Mouse (Mus musculus) frontal cortex, postnatal 36 days (tissue): ENCODE results near the gene Ttc3.

ENCODE experiments used
- DNase-seq, 2 experiments: peaks; one replicate each; pipeline ENCODE4 v3.0.0; 2022; ENCODE audit warnings: low spot score in 2 of 2

Gene Ttc3

DNA sequence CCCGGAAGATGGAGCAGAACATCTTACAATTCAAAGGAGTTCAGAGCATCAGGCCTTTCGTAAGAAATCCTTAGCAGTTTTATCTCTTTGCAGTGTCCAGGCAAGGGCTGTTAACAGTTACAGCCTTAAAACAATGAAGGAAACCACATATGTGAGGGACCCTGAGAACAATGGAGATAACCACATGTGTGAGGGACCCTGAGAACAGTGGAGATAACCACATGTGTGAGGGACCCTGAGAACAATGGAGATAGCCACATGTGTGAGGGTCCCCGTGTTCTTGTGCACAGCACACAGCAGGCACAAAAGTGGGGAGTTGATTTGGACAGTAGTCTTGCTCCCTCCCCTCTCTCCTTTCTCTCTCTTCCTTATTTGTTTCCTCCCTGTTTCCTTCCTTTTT is 12.3 kb upstream of the Ttc3 start:
- DNase-seq: no peak

DNA sequence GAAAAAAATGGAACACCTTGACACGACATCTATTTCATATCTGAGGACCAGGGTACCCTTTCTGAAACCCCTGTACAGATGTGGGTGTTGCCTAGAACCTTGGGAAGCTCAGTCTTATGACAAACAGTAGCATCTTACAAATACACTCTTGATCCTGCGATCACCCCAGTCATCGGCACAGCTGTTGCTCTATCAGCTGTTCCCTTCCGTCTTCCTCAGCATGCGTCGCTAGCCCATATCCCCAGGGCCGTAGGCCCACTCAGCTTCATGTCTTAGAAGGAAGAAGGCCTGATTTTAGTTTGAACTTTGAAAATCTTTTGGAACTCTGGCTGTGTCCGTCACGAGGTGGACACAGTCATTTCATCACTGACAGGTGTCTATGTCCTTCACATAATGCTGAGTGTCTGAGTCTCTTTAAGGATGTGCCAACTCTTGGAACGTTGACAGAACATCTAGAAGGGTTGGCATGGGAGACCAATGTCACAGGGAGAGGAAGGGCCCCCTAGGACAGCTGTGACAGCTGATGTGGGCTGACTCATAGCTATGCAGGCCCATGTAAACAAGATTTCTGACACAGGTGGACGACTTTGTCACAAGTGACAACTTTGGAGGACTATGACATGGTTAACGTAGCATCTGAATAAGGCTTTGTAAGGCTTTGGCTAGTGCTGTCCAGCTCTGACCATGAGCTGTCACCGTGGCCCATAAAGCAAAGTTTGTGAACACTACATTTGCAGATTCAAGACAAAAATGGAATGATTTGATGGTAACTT is 9.7 kb upstream of the Ttc3 start:
- DNase-seq: no peak

DNA sequence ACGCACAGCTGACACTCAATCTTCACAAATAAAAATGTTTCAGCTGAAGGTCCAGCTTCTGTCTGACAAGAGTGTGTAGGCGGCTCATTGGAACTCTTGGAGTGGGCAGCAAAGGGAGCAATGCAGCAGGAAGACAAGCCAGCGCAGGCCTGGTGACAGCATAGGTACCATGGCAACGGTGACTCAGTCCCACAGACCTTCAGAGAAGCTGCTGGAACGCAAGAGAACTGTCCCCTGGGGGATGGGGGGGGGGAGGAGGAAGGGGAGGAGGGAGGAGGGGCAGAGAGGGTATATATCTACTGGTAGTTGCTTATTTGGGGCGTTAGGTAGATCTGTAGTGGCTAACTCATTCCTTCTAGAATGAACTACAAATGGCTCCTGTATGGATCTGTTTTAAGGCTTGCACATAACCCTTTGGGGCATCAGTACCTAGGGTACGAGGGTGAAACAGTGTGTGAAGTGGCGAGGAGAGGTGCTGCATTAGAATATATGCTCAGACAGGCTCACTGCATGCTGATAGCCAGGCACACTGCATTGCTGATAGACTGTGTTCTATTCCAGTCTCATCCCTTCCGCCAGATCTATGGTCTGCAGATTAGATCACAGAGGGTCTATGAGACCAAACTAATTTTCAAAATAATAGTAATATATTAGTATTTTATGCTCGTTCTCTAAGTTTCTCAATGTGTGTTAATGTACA is 8.1 kb upstream of the Ttc3 start:
- DNase-seq: peak; percentile 82 to 89

DNA sequence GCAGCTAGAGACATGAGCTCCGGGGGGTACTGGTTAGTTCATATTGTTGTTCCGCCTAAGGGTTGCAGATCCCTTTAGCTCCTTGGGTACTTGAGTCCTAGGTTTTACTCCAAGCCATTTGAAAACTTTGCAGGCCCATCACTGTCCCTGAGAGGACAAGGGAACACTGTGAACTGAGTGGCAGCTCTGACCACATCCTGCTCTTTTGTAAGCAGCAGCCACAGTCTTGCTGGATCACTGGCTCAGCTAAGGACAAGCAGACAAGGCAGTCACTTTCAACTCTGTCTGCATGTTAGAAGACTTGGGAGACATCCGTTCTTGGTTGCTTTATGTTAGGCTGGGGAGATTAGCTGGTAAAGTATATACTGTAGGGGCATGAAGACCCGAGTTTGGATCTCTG is 6.6 kb upstream of the Ttc3 start:
- no peak for DNase-seq

DNA sequence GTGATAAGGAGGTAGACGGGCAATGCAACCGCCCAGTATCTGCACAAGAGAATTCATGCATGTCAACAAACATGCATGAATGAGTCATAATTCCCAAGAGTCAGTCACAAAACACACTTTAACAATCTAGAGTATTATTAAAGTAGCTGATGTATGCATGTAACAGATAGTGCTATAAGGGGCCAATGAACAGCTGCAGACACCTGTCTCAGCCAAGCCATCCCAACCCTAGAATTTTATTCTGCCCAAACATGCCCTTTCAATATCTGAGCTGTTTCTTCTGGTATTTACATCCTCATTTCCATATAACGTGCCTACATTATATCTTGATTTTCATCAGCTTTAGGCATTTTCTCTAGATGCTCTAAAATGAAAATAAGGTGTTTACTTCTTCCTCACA is 5.0 kb upstream of the Ttc3 start:
- no peak for DNase-seq

DNA sequence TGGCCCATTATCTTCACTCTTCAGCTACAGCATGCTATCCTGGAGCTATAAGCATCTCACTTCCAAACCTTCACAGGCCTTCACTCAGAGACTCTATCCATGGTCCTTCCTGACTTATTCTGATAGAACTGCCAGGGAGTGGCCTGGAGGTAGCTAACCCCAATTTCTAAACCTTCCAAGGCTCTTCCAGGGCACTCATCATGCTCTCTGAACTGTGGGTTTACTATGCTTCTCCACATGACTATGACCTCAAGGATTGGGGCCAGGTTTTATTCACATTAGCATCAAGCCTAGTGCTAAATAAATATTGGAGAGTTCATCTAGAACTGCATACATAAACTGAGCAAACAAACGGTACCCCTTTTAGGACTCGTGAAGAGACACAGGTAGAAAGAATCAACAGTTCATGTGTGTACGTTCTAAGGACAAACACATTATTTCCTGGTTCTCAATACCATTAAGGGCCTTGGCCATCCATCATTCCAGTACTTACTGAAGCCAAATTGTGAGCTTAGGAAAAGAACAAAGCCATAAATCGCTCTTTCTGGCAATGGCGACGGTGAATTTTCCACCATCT is 734 bp upstream of the Ttc3 start:
- no peak for DNase-seq

DNA sequence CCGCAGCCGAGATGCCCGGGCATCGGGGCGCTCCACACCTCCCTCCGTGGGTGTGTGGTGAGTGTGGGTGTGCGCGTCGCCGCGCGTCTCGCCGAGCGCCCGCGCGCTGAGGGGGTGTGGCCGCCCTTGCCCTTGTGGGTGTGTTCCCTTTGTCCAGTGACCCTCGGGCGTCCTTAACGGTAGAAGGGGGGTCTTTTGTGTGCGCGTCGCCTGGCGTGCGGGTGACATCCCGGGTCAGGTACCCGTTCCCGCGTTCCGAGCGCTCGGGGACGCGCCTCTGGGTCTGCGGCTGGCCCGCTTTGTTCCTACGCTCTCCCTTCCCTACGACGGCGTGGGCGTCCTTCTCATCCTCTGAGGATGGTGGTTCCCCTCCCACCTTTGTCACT is 490 bp downstream of the Ttc3 start:
- peak in 1 of 2 experiments; percentile 67 for DNase-seq

DNA sequence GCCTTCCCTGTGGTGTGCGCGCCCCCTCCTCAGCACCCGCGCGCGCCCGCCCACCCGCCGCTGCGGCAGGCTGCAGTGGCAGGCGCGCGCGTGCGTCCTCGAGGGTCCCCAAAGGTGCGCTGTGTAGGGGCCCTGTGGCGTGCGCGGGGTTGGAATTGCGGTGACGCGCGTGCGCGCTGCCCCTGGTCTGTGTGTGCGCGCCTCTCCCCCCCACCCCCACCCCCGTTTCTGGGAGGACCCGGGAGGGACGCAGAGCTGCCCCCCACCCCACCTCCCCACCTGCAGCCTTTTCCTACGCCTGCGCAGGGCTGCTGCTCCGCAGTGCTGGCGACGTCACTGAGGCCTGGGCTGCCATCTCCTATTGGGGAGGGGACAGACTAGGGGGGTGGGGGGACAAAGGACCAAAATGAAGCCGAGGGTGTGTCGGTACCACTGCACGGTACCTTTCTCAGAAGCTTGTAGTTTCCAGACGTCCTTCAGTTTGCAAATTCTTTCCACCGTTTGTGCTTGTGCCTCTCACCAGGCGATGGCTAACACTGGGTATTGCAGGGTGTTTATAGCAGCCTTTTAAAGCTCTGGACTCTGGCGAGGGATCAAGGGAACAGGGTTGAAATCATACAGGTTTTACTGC is 998 bp downstream of the Ttc3 start, which contains the start of gene Pigp:
TSS of gene Pigp (minus strand) at position 542 of the 631 bp plus-strand sequence.
- peak; percentile 46 to 53 for DNase-seq

DNA sequence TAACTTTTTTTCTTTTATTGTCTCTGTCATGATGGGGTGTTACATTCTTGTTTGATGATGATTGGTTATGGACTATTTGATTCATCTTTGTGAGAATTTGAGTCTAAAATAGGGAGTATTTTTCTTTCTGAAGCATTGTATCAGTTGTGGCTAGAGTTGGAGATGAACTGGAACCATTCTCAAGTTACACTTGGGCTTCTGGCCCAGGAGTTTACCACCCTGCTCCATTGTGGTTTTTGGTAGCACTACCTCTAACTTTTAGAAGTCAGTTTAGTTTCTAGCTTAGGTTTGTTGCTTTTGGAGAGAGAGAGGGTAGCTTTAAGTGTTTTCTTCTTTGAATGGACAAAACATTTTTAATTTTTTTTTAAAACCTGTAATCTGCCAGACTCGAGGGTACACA is 9.0 kb downstream of the Ttc3 start:
- no peak for DNase-seq

DNA sequence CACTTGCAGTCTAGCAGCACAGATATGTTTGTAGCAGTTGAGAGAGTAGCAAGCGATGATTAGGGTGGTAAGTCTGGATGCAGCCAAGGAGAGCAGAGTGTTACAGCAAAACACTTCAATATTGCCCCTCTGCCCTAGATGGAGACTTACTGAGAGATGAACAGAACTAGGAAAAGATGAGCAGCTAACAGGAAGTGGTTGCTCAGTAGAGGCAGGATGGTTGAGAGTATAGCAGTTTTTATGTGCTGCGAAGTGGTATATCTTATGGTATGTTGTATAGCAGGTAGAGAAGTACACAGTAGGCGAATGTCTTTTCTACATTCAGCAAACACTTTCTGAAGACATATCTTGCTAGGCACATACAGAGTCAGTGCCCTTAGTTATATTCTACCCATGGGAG is 12.9 kb downstream of the Ttc3 start:
- no peak for DNase-seq

DNA sequence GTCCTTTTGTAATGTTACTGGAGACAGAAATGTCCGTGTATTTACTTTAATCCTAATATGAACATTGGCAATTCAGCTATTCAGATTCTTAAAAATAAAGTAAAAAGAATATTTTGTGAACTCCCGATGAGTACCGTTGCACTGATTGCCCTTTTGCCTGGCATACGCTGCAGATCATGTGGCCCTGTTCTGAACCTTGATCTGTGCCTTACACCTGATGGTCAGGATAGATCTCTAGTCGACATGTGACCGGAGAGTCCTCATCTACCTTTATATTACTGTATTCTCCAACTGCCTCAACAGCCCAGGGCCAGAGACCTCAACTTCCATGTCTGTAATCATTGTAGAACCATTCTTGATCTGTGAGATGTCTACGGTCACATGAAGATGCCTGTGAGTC is 17.3 kb downstream of the Ttc3 start:
- no peak for DNase-seq

DNA sequence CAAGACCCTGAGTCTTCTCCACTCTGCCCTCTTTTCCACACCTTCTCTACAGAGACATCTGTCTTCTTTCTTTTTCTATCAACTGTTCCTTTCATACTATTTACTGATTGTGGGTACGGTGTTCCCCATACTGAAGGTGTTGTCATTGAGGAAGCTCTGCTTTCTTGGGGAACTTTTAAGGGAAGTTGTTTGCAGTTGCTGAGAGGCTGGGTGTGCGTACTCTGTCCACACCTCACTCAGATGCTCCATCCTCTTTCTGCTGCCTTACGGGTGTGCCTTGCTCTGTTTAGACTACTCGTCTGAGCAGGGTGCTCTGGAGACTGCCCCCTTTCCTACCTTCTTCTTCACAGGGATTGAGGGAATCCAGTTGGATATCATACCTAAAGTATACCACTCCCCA is 21.9 kb downstream of the Ttc3 start:
- DNase-seq: no peak

DNA sequence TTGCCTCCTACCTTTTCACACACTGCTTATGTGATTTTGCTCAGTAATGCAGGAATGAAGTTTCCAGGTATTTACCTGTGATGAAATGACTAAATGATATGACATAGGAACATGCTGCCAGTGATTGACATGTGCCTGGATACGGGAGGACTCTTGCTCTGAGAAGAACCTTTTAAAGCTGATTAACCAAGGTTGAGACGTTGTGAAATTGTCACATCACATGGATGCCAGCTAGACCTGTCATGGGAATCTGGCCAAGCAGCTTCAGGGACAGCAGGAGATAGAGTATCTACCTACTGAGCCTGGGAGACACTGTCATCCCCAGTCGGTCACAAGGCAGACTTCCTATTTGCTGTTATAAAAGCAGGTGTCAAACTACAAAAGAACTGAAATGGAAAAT is 24.6 kb downstream of the Ttc3 start:
- no peak for DNase-seq

DNA sequence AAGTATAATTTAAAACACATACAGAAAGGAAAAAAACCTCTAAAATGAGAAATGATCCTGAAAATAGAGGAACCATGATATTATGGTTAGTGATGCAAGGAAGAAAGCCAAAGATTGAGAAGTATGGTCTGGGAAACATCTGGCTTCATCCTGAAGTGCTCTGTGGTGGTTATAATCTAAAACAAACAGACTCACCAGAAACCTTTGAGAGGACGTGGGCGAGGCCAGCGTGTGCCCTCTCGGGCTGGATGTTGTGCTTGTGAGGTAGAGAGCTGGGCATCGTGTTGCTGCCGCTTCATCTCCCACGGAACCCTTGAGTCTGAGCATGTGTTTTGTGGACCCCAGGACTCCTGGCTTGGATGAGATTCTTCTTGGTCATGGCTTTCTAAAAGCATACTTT is 26.2 kb downstream of the Ttc3 start:
- no peak for DNase-seq

DNA sequence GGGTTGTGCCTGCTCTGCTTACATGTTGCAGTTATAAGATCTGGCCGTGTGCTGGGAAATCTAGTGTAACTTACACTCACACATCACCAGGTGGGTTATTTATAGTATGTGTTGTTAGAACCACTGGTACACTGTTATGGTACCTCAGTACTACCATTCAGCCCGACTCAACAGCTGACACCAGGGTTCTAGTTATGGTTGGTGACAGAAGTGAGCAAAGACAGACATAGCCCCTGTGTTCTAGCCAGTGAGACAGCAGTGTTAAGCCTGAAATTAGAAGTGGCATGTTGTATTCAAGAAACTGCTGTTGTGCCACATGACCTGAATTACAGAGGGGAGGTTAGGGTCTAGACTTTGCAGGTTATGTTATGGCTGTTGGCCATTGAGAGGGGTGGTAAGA is 28.7 kb downstream of the Ttc3 start:
- DNase-seq: no peak

DNA sequence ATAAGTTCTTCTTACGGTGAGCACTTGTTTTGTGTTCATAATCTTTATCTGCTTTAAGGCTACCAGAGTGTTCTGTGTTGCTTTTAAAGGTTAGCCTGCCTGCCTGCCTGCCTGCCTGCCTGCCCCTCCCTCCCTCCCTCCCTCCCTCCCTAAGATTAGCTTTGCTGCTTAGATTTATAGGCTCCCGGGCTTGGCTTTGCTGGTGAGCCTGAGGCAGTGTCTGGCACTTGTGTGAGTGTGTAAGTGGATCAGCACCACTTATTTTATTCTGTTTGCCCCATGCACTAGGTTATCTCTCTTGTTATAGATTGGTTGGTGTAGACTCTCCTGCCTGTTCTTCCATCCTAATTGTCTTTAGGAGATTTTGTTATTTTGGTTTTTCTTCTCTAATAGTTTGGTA is 31.2 kb downstream of the Ttc3 start:
- DNase-seq: no peak

DNA sequence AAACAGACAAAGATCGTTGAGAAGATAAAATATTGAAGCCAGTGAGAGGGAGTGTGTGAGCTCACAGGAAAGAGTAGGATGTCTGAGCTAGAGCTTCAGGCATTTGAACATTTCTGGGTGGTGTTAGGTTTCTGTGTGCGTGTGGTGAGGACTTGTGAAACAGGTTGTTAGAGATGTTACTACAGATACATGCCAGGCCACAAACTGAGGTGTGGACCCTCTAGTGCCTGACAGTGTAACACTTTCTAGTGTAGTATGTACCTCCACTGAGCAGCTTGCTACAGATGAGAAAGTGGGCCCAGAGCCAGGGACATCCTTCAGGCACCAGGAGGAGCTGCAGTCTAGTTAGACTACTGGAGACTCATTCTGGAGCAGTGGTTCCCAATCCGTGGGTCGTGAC is 31.8 kb downstream of the Ttc3 start:
- no peak for DNase-seq

DNA sequence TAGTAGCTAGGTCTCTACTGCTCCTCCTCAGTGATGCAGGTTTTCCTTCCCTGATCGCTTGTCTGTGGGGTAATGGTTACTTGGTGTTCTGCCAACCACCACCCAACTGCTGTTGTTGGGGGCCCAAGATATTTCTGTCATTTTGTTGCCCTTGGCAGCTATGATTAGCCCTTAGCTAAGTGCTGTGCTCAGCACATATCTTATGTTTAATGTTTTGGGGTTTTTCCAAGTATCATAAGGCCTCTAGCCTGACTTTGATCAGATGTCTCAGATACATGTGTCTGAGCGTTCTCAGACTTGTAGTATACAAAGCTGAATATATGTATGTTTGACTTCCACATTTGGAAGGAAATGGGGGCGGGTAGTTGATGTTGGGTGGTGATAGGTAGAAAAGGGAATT is 40.9 kb downstream of the Ttc3 start:
- DNase-seq: no peak

DNA sequence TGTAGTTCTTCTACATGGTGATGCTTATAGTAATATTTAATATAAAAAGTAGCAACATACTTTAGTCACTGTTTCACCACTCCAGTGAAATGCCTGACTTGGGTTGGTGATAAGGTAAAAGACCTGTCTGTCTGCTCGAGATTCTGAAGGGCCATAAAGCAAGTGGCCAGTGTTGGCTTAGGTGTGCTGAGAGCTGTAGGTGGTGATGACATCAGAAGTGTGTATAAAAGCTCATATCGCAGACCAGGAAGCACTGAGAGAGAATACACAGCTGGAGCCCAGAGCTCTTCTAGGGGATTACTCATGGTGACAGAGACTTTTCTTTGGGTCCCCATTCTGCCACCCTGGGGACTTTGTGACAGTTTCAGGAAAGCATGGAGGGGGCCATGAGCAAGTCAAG is 41.8 kb downstream of the Ttc3 start:
- DNase-seq: no peak

DNA sequence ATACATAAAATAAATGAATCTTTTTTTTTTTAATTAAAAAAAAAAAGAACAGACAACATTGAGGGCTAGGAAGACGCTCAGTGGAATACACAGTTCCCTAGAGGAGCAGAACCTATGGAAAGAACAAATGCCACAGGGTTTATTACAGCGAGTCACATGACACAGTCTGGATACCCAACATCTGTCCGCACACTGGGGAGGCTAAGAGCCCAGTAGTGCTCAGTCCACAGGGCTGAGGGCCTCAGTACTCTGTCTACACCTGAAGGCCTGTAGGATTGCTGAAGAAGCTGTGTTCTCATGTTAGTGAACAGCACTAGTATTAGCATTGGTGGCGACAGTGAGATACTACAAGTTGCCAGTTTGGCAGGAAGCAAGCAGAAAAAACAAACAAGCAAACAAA is 42.3 kb downstream of the Ttc3 start:
- DNase-seq: no peak

DNA sequence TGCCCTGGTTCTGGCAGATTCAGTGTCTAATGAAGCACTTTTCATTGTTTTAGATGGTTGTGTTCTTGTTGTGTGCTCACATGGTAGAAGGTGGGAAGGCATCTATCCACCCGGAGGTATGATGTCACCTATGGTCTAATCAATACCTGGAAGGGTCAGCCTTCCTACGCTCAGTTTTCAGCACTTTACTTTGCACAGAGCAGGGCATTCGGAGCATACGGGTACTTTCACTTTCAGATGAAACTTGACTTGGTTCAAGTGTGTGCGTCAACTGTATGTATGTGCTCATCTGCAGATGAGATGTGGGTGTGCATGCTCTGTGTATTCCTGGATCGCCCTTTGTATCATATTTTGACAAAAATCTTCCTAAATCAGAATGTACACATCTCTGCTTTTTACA is 43.7 kb downstream of the Ttc3 start:
- no peak for DNase-seq

DNA sequence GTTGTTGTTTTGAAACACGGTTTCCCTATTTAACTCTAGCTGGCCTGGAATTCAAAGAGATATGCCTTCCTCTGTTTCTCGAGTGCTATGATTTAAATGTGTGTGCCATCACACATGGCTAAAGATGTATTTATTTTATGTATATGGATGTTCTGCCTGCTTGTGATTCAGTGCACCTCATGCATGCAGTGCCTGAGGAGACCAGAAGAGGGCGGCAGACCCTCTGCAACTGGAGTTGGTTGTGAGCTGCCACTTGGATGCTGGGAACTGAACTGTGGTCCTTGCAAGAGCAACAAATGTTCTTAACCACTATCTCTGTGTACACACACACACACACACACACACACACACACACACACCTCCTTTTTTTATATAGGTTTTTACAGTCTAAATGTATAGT is 50.1 kb downstream of the Ttc3 start:
- no peak for DNase-seq

DNA sequence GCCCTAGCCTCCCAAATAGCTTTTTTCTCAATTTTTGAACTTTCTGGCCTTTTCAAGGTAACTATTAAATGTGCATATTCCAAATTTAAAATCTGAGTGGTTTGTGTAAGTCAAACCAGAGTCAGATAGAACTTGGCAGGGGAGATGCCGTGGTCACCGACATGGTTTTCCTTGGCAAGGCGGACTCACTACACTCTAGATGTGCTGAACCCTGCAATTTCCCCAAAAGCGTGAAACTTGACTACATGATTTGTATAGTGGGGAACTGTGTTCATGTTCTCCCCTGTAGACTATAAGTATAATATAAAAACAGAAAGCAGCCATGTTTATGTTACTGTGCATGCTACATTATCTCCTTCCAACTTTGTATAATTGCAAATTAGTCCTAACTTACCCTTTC is 58.5 kb downstream of the Ttc3 start:
- no peak for DNase-seq
